Mouse (Mus musculus) kidney, embryonic 16.5 days (tissue): ENCODE results near the gene Cdk5rap1. TPM values are rescaled to one million over a fixed set of nuclear protein-coding genes. Genes with fewer than 3 reads are reported as not detected.
"Not testable (repeated sequence)": the region's sequence is repeated elsewhere in the genome, so short reads cannot be mapped to it uniquely, and the experiment has no call there.

Experiments used
- ATAC-seq: fragments of 200-750 bp; cut with Nextera tagmentation; 2 replicates; pipeline ENCODE4 v1.8.0; 2017; ENCODE audit warnings: moderate TSS enrichment; ENCODE audit not compliant: low FRiP score, low TSS enrichment
- H3K27ac ChIP-seq: fragments of 300-500 bp; sonication (generic); 2 replicates; pipeline ENCODE4 v1.5.1; 2014; ENCODE audit warnings: low read length
- H3K27me3 ChIP-seq: fragments of 300-500 bp; sonication (generic); 2 replicates; pipeline ENCODE4 v1.6.1; 2014; ENCODE audit warnings: low read length, control low read depth, mixed read lengths; ENCODE audit not compliant: insufficient read depth
- H3K36me3 ChIP-seq: fragments of 300-500 bp; sonication (generic); 2 replicates; pipeline ENCODE4 v1.6.1; 2014; ENCODE audit warnings: low read length, control low read depth, mixed read lengths; ENCODE audit not compliant: insufficient read depth
- H3K4me1 ChIP-seq: fragments of 300-500 bp; sonication (generic); 2 replicates; pipeline ENCODE4 v1.6.1; 2014; ENCODE audit warnings: low read length, control low read depth, mixed read lengths; ENCODE audit not compliant: insufficient read depth
- H3K4me2 ChIP-seq: fragments of 300-500 bp; sonication (generic); replicated peaks from 2 replicates; pipeline ENCODE4 v1.6.1; 2014; ENCODE audit warnings: low read depth, low read length
- H3K4me3 ChIP-seq: fragments of 300-500 bp; sonication (generic); 2 replicates; pipeline ENCODE4 v1.5.1; 2014; ENCODE audit warnings: mild to moderate bottlenecking, low read length
- H3K9ac ChIP-seq: fragments of 300-500 bp; sonication (generic); replicated peaks from 2 replicates; pipeline ENCODE4 v1.6.1; 2014; ENCODE audit warnings: low read length
- H3K9me3 ChIP-seq: fragments of 300-500 bp; sonication (generic); 2 replicates; pipeline ENCODE4 v1.6.1; 2016; ENCODE audit warnings: low read length, control low read depth
- WGBS: fragments of 180-500 bp; shearing (Covaris S2); extraction: QIAGEN DNeasy Blood & Tissue Kit; methylation state at CpG from one replicate; pipeline ENCODE4 v1.1.7; 2014; 5-methylcytosine and 5-hydroxymethylcytosine counted together
- polyA plus RNA-seq: library from polyadenylated mRNA; unstranded; fragments of >200 nt; fragmentation: Nextera tagmentation; extraction: Ambion mirVana; gene quantifications from 2 replicates; pipeline ENCODE4 v1.2.1, GENCODE M21; 2015

Cdk5rap1 gene
- polyA plus RNA-seq, 1 experiment from 2014 or later: 23.4 TPM

- H3K4me2 ChIP-seq, H3K4me1 ChIP-seq, H3K9me3 ChIP-seq, ATAC-seq, H3K27me3 ChIP-seq, H3K27ac ChIP-seq, H3K36me3 ChIP-seq, H3K4me3 ChIP-seq, H3K9ac ChIP-seq: not testable (repeated sequence)
- 83% methylated on average over 3 of the region's 3 CpGs for WGBS
These were observed 80.9 kb downstream of the Cdk5rap1 start for GRCm38 (mm10) chr2:154291866-154292265.

Other genes starting within 250 kb of the Cdk5rap1 start
- gene Bpifa3, start 242.7 kb downstream of the Cdk5rap1 start, polyA plus RNA-seq: not detected in 2 replicates
- 0.29 TPM in 1 of 2 replicates, not detected in the other for gene Bpifa1, start 230.1 kb downstream of the Cdk5rap1 start, polyA plus RNA-seq
- not detected in 2 replicates for gene Bpifa5, start 210.4 kb downstream of the Cdk5rap1 start, polyA plus RNA-seq
- gene Bpifb1, start 182.2 kb downstream of the Cdk5rap1 start, polyA plus RNA-seq: not detected in 2 replicates
- gene Bpifb5, start 149.3 kb downstream of the Cdk5rap1 start, polyA plus RNA-seq: 0.73 and 0.81 TPM in 2 replicates
- not detected in 2 replicates for gene Bpifb9a, start 115.2 kb downstream of the Cdk5rap1 start, polyA plus RNA-seq
- not detected in 2 replicates for gene Bpifb9b, start 65.8 kb downstream of the Cdk5rap1 start, polyA plus RNA-seq
- 9.5 and 12.2 TPM in 2 replicates for gene Snta1, start 35.1 kb upstream of the Cdk5rap1 start, polyA plus RNA-seq
- 44.2 and 48.3 TPM in 2 replicates for gene Cbfa2t2, start 63.5 kb upstream of the Cdk5rap1 start, polyA plus RNA-seq
- 0.44 and 0.64 TPM in 2 replicates for gene 1700003F12Rik, start 174.1 kb upstream of the Cdk5rap1 start, polyA plus RNA-seq
- gene Actl10, start 178.8 kb upstream of the Cdk5rap1 start, polyA plus RNA-seq: 0.20 and 0.27 TPM in 2 replicates
- gene Necab3, start 185.9 kb upstream of the Cdk5rap1 start, polyA plus RNA-seq: 2.8 and 3.3 TPM in 2 replicates
- gene E2f1, start 196.9 kb upstream of the Cdk5rap1 start, polyA plus RNA-seq: 11.6 and 19.6 TPM in 2 replicates
- gene Pxmp4, start 230.7 kb upstream of the Cdk5rap1 start, polyA plus RNA-seq: 31.8 and 32.9 TPM in 2 replicates
- gene Zfp341, start 240.3 kb upstream of the Cdk5rap1 start, polyA plus RNA-seq: 1.2 and 1.3 TPM in 2 replicates
- gene 4930519P11Rik, start 240.4 kb upstream of the Cdk5rap1 start, polyA plus RNA-seq: 0.40 TPM in 1 of 2 replicates, not detected in the other